Mouse (Mus musculus) ovary, adult 18-20 months (tissue): Measurements from ENCODE around the gene Loxl3.

Source experiments
- DNase-seq: peaks from one replicate; pipeline ENCODE4 v3.0.0; 2022; ENCODE audit warnings: low spot score, mixed read lengths

Gene Loxl3

GRCm38 (mm10) chr6:83033249-83034185, at the start of gene Loxl3, which contains the start of gene Dok1:
Loxl3 (plus strand) TSS chr6:83034173.
Dok1 (minus strand) TSS chr6:83033471.
- DNase-seq: peak; percentile 75

DNA sequence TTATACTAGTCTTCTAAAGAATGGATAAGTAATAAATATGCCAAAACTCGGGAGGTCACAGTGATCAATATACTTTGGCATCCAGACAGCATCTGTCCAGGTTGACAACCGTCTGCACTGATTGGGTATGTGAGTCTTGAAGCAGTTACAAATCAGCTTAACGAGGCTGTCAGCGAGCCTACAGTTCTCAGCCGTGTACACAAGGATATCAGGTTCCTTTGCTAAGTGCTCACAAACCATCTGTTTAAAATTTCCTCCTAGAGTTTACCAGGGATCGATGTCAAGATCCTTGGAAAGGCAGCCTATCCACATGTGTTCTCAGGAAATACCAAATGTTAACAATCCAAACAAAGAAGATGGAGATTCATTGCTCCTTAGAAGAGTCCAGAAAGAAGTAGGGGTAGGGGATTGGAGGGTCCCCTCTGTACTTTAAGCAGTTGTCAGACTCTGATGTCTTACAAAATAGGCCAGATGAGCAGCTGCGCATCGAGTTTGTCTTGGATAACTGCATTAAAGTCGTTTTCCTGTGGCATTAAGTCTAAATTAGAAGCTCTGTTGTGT, 46.5 kb upstream of the Loxl3 start:
- DNase-seq: no peak

- no peak for DNase-seq
These were observed 40.3 kb upstream of the Loxl3 start for GRCm38 (mm10) chr6:82993696-82994095.

- DNase-seq: no peak
These were observed 39.6 kb upstream of the Loxl3 start for GRCm38 (mm10) chr6:82994372-82994771.

GRCm38 (mm10) chr6:82996740-82997315, 37.1 kb upstream of the Loxl3 start:
- peak; percentile 86 for DNase-seq

DNA sequence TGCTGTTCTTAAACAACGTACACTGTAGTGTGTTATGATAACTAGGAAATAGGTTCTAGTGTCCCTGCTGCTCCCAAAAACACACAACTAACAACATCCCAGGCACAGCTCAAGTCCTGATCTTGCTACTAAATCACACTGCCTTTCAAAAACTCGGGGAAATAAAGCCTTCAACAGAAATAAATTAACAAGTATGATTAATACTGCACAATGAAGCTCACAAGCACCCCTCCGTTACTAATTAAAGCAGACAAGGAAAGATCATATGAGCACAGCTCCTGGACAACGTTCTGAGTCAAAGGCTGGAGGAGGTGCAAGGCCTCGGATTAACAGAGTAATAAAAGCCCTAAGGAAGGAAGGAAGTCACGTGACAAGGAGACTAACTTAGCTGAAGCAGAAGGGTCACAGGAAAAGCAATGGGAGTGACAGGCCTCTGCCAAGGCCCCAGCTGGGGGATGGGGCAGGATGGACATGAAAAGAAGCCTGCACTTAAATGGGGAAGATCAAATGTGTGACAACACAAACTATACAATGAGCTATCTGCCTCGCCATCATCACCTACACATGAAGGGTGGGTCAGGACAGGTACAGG, 36.4 kb upstream of the Loxl3 start:
- DNase-seq: no peak

DNA sequence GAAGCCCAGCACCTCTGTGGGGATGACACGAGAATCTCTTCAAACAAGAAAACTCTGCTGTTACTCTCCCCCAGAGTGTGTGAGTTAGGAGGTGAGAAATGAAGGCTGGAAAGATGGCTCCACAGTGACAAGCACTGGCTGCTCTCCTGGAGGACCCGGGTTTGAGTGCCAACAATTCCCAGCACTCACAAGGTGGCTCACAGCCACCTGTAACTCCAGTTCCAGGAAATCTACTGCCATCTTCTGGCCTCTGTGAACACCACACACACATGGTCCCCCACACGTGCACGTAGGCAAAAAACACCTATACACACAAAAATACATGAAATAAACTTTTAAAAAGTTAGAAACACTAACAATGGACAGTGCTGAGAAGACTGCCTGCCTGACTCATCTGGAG, 35.6 kb upstream of the Loxl3 start:
- DNase-seq: no peak

GRCm38 (mm10) chr6:82999986-83000385, 34.0 kb upstream of the Loxl3 start:
- DNase-seq: no peak

DNA sequence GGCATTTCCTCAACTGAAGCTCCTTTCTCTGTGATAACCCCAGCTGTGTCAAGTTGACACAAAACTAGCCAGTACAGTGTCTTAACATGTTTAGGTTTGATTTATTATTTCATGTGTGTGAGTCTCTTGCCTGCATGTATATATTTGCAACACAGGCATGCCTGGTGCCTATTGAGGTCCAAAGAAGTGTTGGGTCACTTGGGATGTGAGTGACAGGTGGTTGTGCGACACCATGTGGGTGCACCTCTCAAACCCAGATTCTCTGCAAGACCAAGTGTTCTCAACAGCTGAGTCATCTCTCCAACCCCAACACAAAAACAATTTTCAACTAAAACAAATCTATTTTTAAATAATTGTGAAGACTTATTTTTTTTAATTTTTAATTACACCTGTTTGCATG, 30.9 kb upstream of the Loxl3 start:
- DNase-seq: no peak

- DNase-seq: no peak
These were observed 30.1 kb upstream of the Loxl3 start for GRCm38 (mm10) chr6:83003850-83004249.

DNA sequence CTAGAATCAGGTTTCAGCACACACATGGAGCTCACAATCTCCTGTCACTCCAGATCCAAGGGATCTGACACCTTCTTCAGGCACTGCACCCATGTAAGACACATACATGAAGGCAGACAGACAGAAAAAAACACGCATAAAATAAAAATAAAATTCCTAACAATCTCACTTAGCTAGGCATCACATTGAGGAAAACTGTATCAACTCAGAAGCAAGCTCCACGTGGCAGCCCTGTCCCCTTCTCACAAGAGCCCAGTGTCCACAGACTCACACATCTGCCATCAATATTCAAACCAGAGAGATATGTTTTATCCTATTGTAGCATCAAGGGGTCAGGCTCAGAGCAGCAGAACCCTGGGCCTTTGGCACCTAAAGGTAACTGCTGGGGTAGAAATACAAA, 29.7 kb upstream of the Loxl3 start:
- no peak for DNase-seq

- no peak for DNase-seq
These were observed 29.1 kb upstream of the Loxl3 start for GRCm38 (mm10) chr6:83004872-83005271.

DNA sequence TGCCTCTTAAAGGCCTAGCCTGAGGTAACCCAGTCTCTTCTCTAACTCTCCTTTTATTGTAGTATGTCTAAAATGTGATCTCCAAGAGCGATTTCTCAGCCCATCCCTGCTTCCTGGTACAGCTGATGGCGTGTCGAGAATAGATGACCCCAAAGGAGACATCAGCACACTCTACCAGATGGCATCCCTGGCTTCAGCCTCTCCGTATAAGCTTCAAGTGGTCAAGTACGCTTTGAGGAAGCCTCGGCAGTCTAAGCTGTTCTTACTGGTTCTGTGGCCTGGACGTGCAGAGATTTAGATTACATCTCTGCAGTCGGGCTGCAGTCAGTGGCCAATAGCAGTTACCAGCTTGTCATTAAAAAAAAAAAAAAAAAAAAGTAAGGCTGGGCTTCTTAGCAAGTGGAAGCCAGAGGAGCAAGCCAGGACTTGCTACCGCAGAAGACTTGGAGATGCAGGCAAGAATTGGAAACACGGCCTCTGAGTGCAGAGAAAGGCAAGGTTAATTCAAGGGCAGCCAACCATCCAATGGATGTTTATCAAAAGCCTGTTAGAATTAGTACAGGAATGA, 28.4 kb upstream of the Loxl3 start:
- DNase-seq: no peak

DNA sequence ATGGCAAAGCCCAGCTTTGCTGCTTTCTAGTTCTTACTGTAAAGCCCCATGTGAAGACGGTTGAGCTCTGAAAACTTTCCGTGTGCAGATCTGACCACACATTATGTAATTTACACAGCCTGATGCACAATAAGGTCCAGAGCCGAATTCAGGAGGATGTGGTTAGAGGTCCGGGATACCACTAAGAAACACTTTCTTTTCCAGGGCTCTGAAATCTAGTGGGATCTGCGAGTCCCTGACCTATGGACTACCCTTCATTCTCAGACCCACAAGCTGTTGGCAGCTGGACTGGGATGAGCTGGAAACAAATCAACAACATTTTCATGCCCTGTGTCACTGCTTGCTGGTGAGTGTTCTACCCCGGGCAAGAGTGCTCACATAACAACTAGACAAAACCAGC, 27.9 kb upstream of the Loxl3 start:
- peak; percentile 28 for DNase-seq

GRCm38 (mm10) chr6:83008659-83009058, 25.3 kb upstream of the Loxl3 start:
- no peak for DNase-seq

- DNase-seq: no peak
These were observed 24.0 kb upstream of the Loxl3 start for GRCm38 (mm10) chr6:83010010-83010409.

GRCm38 (mm10) chr6:83011255-83011654, 22.7 kb upstream of the Loxl3 start:
- no peak for DNase-seq

GRCm38 (mm10) chr6:83011756-83012155, 22.2 kb upstream of the Loxl3 start:
- no peak for DNase-seq

GRCm38 (mm10) chr6:83013444-83013843, 20.5 kb upstream of the Loxl3 start:
- no peak for DNase-seq

DNA sequence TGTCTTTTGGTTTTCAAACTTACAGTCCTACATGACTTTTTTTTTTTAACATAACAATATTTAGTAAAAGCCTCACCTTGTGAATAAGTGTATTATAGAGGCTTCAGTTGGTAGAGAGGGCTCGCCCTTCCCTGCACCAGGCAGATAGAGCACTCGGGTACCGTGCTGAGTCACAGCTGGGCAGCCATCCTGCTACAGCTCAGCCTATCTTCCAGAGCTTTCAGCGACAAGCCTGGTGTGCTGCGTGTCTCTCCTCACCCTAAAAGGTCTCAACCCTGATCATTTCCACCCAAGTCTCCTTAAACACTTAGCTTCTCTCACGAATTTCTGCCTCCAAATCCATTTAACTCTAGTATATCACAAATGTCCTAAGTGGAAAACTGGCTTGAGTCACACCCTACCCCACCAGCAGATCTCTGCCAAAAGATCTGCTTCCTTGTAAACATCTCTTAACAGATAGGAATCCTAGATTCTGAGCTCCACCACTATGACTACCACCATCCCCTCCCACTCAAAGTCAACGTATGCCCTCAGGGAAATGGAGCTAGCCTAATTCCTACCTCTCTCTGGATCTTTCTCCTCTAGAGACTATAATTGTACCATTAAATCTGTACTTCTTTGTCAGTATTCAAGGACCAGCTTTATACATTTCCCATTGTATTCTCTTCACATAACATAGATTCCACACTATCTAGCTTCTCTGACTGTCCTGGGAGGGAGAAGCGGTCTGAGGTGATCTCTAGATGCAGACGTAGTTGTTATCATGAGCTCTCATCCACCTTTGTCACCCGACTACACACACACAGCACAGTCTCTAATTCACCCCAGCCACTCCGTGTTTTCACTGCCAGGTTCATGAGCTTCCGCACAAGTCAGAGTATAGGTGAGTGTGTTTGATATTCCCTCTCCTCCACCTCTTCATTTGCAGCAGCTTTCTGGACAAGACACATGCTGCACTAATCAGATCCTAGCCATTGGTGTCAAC, 19.2 kb upstream of the Loxl3 start:
- DNase-seq: no peak

DNA sequence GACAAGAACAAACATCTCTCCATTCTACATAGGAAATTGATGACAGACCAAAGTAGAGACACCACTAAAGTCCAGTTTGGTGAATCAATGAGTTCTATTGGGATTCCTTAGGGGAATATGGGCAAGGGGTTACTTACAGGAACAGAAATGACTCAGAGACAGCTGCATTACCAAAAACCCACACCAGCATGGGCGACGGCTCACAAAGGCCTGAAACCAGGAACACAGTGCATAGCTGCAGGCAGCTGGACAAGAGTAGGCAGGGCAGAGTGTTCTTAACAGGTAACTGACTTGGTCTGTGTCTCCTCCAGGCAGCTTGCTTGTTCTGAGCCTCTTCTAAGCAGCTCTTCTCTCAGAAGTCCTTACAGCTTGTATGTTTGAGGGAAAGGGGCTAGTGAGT, 18.2 kb upstream of the Loxl3 start:
- no peak for DNase-seq
